Mouse (Mus musculus): ENCODE data around the gene Gabbr2. TPM values are rescaled to one million over a fixed set of nuclear protein-coding genes. Genes with fewer than 3 reads are reported as not detected.

Gene Gabbr2
- polyA plus RNA-seq, 1 experiment from 2014 or later, result 13.9 TPM

DNA sequence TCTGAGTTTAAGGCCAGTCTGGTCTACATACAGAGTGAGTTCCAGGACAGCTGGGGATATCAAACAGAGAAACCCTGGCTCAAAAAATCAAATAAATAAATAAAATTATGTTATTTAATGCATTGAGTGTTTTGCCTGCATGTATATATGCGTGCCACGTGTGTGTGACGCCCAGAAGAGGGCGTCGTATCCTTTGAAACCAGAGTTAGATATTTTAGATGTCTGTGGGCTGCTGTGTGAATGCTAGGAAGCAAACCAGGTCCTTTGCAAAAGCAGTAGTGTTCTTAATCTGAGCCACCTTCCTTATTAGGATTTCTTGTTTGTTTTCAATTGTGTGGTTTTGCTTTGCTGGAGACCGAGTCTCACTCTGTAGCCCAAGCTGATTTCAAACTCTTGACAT, 13.3 kb downstream of the Gabbr2 start:
- Histone ChIP-seq H3K9me3 (replicated peaks; ENCODE audit: control insufficient read depth, low read length, poor library complexity, severe bottlenecking) (no peaks in the 10 kb centered on the region), H3K9ac (ENCODE audit: low read depth, low read length) (no peak overlapping the region), H3K27me3 (ENCODE audit: control insufficient read depth, insufficient read depth, low read depth, low read length) (no peaks in the 10 kb centered on the region), H3K4me2 (ENCODE audit: low read length) (no peak overlapping the region), H3K4me1 (ENCODE audit: control insufficient read depth, insufficient read depth, low read length) (no peaks in the 10 kb centered on the region), H3K27ac (ENCODE audit: low read length) (no peak overlapping the region), H3K4me3 (ENCODE audit: low read depth, low read length) (no peak overlapping the region), H3K36me3 (ENCODE audit: control insufficient read depth, insufficient read depth, low read length) (no peaks in the 10 kb centered on the region)
- ATAC-seq, result no peak
- WGBS, result 89% methylated on average over 6 of the region's 6 CpGs

DNA sequence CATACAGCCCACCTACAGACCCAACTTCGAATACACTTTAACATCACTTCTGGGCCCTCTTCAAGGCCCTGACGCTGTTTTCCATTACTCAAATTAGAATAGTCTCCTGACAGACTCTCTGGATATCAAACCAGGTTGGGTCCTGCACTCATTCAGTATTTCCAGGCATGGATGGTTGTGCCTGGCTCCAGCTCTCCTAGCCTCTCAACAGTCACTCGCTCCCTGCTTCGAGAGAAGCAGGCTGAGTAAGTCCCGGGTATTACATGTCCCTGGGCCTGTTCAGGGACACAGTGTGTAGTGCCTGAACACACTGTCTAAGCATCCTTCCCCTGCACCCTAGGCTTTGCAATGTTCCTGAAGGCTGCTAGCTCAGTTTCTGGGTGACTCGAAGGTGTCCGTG, 14.5 kb downstream of the Gabbr2 start:
- 95% methylated on average over 7 of the region's 7 CpGs for WGBS
- Histone ChIP-seq H3K4me1 (ENCODE audit: control insufficient read depth, insufficient read depth, low read length) (no peaks in the 10 kb centered on the region), H3K36me3 (ENCODE audit: control insufficient read depth, insufficient read depth, low read length) (no peaks in the 10 kb centered on the region), H3K4me2 (ENCODE audit: low read length) (no peak overlapping the region), H3K4me3 (ENCODE audit: low read depth, low read length) (no peak overlapping the region), H3K27me3 (ENCODE audit: control insufficient read depth, insufficient read depth, low read depth, low read length) (no peaks in the 10 kb centered on the region), H3K9me3 (replicated peaks; ENCODE audit: control insufficient read depth, low read length, poor library complexity, severe bottlenecking) (no peaks in the 10 kb centered on the region), H3K9ac (ENCODE audit: low read depth, low read length) (no peak overlapping the region), H3K27ac (ENCODE audit: low read length) (no peak overlapping the region)
- no peak for ATAC-seq

DNA sequence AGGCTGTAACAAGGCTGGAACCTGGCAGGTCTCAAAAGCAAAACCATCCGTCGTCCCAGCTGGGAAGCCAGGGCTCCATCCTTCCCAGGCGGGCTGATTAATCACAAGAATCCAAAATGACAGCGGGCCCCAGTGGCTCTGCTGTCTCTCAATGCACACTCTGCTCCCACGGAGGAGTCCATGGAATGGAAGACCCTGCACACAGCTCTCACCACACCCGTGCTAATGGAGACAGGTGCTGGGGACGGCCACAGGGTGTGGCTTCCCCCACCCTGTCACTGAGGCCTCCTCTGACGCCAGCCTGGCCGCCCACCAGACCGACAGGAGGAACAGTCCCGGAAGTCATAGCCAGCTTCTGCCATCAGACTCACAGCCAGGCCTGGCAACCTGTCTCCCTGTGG, 15.0 kb downstream of the Gabbr2 start:
- Histone ChIP-seq H3K36me3 (ENCODE audit: control insufficient read depth, insufficient read depth, low read length) (no peaks in the 10 kb centered on the region), H3K9me3 (replicated peaks; ENCODE audit: control insufficient read depth, low read length, poor library complexity, severe bottlenecking) (no peaks in the 10 kb centered on the region), H3K4me2 (ENCODE audit: low read length) (no peak overlapping the region), H3K4me3 (ENCODE audit: low read depth, low read length) (no peak overlapping the region), H3K27ac (ENCODE audit: low read length) (no peak overlapping the region), H3K9ac (ENCODE audit: low read depth, low read length) (no peak overlapping the region), H3K27me3 (ENCODE audit: control insufficient read depth, insufficient read depth, low read depth, low read length) (no peaks in the 10 kb centered on the region), H3K4me1 (ENCODE audit: control insufficient read depth, insufficient read depth, low read length) (no peaks in the 10 kb centered on the region)
- 83% methylated on average over 11 of the region's 11 CpGs for WGBS
- ATAC-seq, result no peak

DNA sequence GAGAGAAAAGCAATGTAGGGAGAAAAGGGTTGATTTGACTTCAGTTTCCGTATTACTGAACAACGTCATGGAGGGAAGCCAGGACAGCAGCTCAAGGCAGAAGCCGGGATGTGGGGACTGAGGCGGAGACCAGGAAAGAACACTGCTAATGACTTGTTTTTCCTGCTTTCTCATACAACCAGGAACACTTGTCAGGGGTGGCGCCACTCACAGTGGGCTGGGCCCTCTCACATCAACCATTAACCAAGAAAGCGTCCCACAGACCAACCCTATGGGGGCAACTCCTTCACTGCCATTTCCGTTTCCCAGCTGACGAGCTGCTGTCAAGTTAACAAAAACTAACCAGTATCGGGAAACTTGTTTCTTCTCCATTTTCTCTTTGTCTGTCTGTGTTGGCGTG, 18.4 kb downstream of the Gabbr2 start:
- Histone ChIP-seq H3K27me3 (ENCODE audit: control insufficient read depth, insufficient read depth, low read depth, low read length) (no peaks in the 10 kb centered on the region), H3K27ac (ENCODE audit: low read length) (no peak overlapping the region), H3K9ac (ENCODE audit: low read depth, low read length) (no peak overlapping the region), H3K4me3 (ENCODE audit: low read depth, low read length) (no peak overlapping the region), H3K36me3 (ENCODE audit: control insufficient read depth, insufficient read depth, low read length) (no peaks in the 10 kb centered on the region), H3K4me1 (ENCODE audit: control insufficient read depth, insufficient read depth, low read length) (no peaks in the 10 kb centered on the region; the same call in 1 of the 2 replicates), H3K4me2 (ENCODE audit: low read length) (no peak overlapping the region), H3K9me3 (replicated peaks; ENCODE audit: control insufficient read depth, low read length, poor library complexity, severe bottlenecking) (no peaks in the 10 kb centered on the region)
- ATAC-seq, result no peak
- 87% methylated on average over 10 of the region's 10 CpGs for WGBS

DNA sequence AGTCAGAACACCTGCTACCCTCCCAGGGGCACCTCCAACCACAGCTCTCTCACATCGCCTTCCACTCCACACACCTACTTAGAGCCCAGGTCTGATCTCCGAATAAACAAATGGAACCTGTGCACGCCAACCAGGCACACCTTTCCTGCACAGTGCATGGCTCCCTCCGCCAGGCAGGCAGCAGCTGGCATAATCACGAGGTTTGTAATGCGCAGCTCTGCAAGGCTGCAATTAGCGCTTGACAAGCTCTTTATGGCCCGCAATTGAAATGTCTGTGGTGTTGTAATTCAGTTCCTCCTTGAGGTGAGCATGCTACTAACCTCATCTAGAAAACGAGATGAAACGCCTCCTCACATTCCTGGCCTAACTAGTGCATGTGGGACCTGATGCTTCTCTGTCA, 23.7 kb downstream of the Gabbr2 start:
- no peaks in the 10 kb centered on the region for H3K27me3 ChIP-seq (ENCODE audit: control insufficient read depth, insufficient read depth, low read depth, low read length)
- ATAC-seq, result no peak
- H3K27ac ChIP-seq (ENCODE audit: low read length), result no peak overlapping the region
- H3K4me1 ChIP-seq (ENCODE audit: control insufficient read depth, insufficient read depth, low read length), result no peaks in the 10 kb centered on the region; the same call in none of the 2 replicates
- H3K4me2 ChIP-seq (ENCODE audit: low read length), result no peak overlapping the region
- 0 out of 2 replicates have a peak, but pooled peaks cover 4% of the 10 kb centered on the region for H3K9me3 ChIP-seq (replicated peaks; ENCODE audit: control insufficient read depth, low read length, poor library complexity, severe bottlenecking)
- WGBS, result 81% methylated on average over 10 of the region's 10 CpGs
- H3K9ac ChIP-seq (ENCODE audit: low read depth, low read length), result no peak overlapping the region
- H3K4me3 ChIP-seq (ENCODE audit: low read depth, low read length), result no peak overlapping the region
- H3K36me3 ChIP-seq (ENCODE audit: control insufficient read depth, insufficient read depth, low read length), result no peaks in the 10 kb centered on the region

DNA sequence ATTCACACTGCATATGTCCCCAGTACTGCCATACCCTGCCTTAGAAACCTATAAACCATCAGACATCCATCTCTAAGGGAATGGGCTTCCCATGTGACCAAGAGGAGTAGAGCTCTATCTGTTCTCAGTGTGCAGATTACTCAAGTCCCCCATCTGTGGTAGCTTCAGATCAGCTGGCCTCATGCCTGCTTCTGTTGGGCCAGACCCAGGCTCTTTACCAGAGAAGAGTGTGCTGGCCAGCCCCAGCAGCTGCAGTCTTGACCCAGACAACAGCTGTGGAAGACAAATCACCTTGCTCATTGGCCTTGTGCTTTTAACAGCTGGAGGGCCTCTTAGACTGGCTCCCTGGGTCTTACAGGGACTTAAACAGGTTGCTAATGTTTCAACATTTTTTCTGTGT, 25.1 kb downstream of the Gabbr2 start:
- H3K27ac ChIP-seq (ENCODE audit: low read length), result no peak overlapping the region
- H3K4me1 ChIP-seq (ENCODE audit: control insufficient read depth, insufficient read depth, low read length), result no peaks in the 10 kb centered on the region; the same call in none of the 2 replicates
- no peaks in the 10 kb centered on the region for H3K27me3 ChIP-seq (ENCODE audit: control insufficient read depth, insufficient read depth, low read depth, low read length)
- no peak overlapping the region for H3K9ac ChIP-seq (ENCODE audit: low read depth, low read length)
- H3K4me2 ChIP-seq (ENCODE audit: low read length), result no peak overlapping the region
- H3K36me3 ChIP-seq (ENCODE audit: control insufficient read depth, insufficient read depth, low read length), result no peaks in the 10 kb centered on the region
- no peak for ATAC-seq
- H3K9me3 ChIP-seq (replicated peaks; ENCODE audit: control insufficient read depth, low read length, poor library complexity, severe bottlenecking), result 0 out of 2 replicates have a peak, but pooled peaks cover 4% of the 10 kb centered on the region
- no peak overlapping the region for H3K4me3 ChIP-seq (ENCODE audit: low read depth, low read length)

DNA sequence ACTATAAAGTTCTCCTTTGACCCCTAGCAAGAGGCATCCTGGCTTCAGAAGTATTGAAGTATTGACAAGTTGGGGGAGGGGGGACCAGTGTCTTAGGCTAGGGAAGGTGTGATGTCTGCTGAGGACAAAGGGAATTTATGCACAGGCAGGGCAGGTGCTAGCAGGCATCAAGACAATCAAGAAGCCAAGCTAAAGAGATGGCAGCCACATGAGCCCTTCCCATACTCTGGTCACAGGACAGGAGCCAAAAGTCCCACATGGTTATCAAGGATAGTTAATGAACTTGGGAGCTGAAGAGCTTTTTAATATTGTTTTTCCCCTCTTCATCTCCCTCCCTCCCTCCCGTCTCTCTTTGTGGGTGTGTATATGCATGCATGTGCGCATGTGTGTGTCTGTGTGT, 30.3 kb downstream of the Gabbr2 start:
- H3K27ac ChIP-seq (ENCODE audit: low read length), result no peak overlapping the region
- WGBS, result 94% methylated on average over 2 of the region's 2 CpGs
- H3K36me3 ChIP-seq (ENCODE audit: control insufficient read depth, insufficient read depth, low read length), result no peaks in the 10 kb centered on the region
- 0 out of 2 replicates have a peak, but pooled peaks cover 4% of the 10 kb centered on the region for H3K9me3 ChIP-seq (replicated peaks; ENCODE audit: control insufficient read depth, low read length, poor library complexity, severe bottlenecking)
- no peaks in the 10 kb centered on the region for H3K27me3 ChIP-seq (ENCODE audit: control insufficient read depth, insufficient read depth, low read depth, low read length)
- H3K4me1 ChIP-seq (ENCODE audit: control insufficient read depth, insufficient read depth, low read length), result no peaks in the 10 kb centered on the region
- no peak overlapping the region for H3K9ac ChIP-seq (ENCODE audit: low read depth, low read length)
- H3K4me2 ChIP-seq (ENCODE audit: low read length), result no peak overlapping the region
- H3K4me3 ChIP-seq (ENCODE audit: low read depth, low read length), result no peak overlapping the region
- no peak for ATAC-seq

DNA sequence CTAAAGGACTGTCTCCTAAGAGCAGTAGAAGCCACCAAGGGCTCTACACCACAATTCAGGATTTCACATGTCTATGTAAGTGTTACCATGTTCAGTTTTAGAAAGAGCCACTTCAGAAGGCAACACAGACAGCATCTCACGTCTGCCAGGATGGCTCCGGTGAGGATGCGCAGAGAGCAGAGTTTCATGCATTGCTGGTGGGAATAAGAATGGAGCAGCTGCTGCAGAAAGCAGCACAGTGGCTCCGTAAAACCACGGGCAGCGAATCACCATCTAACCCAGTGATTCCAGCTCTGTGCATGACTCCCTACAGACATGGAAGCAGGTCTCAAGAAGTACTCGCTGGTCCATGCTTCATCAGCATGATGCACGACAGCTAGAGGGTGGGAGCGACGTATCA, 31.5 kb downstream of the Gabbr2 start:
- Histone ChIP-seq H3K4me2 (ENCODE audit: low read length) (no peak overlapping the region), H3K36me3 (ENCODE audit: control insufficient read depth, insufficient read depth, low read length) (no peaks in the 10 kb centered on the region), H3K27me3 (ENCODE audit: control insufficient read depth, insufficient read depth, low read depth, low read length) (no peaks in the 10 kb centered on the region), H3K9ac (ENCODE audit: low read depth, low read length) (no peak overlapping the region), H3K4me1 (ENCODE audit: control insufficient read depth, insufficient read depth, low read length) (no peaks in the 10 kb centered on the region), H3K27ac (ENCODE audit: low read length) (no peak overlapping the region), H3K9me3 (replicated peaks; ENCODE audit: control insufficient read depth, low read length, poor library complexity, severe bottlenecking) (no peaks in the 10 kb centered on the region), H3K4me3 (ENCODE audit: low read depth, low read length) (no peak overlapping the region)
- WGBS, result 86% methylated on average over 10 of the region's 10 CpGs
- ATAC-seq, result no peak

DNA sequence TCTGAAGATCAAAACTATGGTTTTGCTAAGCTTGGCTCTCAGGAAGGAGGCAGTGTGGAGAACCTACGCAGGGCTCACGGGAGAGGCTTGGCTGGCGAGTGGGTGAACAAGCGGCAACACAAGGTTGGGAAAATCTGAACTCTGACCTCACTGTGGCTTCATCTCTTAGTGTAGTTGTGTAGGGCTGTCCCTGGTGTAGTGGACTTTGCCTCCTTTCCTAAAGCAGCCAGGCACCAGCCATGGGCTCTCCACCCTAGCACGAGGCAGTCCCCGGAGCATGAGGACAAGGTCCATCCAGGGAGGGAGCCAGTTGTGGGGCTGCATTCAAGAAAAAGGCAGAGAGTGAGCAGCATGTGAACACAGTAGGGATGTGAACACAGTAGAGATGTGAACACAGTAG, 31.9 kb downstream of the Gabbr2 start:
- Histone ChIP-seq H3K4me3 (ENCODE audit: low read depth, low read length) (no peak overlapping the region), H3K27me3 (ENCODE audit: control insufficient read depth, insufficient read depth, low read depth, low read length) (no peaks in the 10 kb centered on the region), H3K4me1 (ENCODE audit: control insufficient read depth, insufficient read depth, low read length) (no peaks in the 10 kb centered on the region), H3K4me2 (ENCODE audit: low read length) (no peak overlapping the region), H3K36me3 (ENCODE audit: control insufficient read depth, insufficient read depth, low read length) (no peaks in the 10 kb centered on the region), H3K9me3 (replicated peaks; ENCODE audit: control insufficient read depth, low read length, poor library complexity, severe bottlenecking) (no peaks in the 10 kb centered on the region), H3K27ac (ENCODE audit: low read length) (no peak overlapping the region), H3K9ac (ENCODE audit: low read depth, low read length) (no peak overlapping the region)
- 88% methylated on average over 6 of the region's 6 CpGs for WGBS
- ATAC-seq, result 0 out of 2 replicates have a peak, but pooled peaks have one; percentile 16

DNA sequence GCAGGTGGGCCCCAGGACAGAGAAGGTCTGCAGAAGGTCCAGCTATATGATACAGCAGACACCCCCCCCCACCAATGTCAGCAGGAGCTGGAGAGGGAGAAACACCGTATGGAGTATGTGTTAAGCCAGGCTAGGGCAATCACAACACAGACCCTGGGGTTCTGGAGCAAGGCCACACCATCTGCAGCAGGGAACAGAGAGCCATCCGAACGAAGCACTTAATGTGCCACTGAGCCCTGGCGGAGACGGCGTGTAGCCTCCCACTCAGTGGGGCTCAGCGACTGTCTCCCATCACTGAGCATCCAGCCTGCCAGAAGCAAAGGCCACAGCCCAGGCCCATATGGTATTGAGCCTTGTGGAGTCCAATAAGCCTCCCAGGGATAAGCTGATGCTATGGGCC, 33.7 kb downstream of the Gabbr2 start:
- no peaks in the 10 kb centered on the region for H3K27me3 ChIP-seq (ENCODE audit: control insufficient read depth, insufficient read depth, low read depth, low read length)
- no peak overlapping the region for H3K27ac ChIP-seq (ENCODE audit: low read length)
- no peaks in the 10 kb centered on the region for H3K36me3 ChIP-seq (ENCODE audit: control insufficient read depth, insufficient read depth, low read length)
- no peak for ATAC-seq
- WGBS, result 86% methylated on average over 7 of the region's 7 CpGs
- H3K9me3 ChIP-seq (replicated peaks; ENCODE audit: control insufficient read depth, low read length, poor library complexity, severe bottlenecking), result no peaks in the 10 kb centered on the region
- no peak overlapping the region for H3K9ac ChIP-seq (ENCODE audit: low read depth, low read length)
- H3K4me3 ChIP-seq (ENCODE audit: low read depth, low read length), result no peak overlapping the region
- no peak overlapping the region for H3K4me2 ChIP-seq (ENCODE audit: low read length)
- no peaks in the 10 kb centered on the region for H3K4me1 ChIP-seq (ENCODE audit: control insufficient read depth, insufficient read depth, low read length)

All from midbrain, embryonic 16.5 days (tissue).